Mouse (Mus musculus) liver, embryonic 14 days (tissue): ENCODE results near the gene Mnd1. TPM values are rescaled to one million over a fixed set of nuclear protein-coding genes. Genes with fewer than 3 reads are reported as not detected.

Experiments used
- polyA plus RNA-seq: library from polyadenylated mRNA; depleted of rRNA; stranded (reverse); fragments of >200 nt; gene quantifications from 2 replicates; pipeline ENCODE4 v1.2.3, GENCODE M21; 2012; rRNA removed

The Mnd1 gene
- 6.6 and 7.0 TPM in 2 replicates for polyA plus RNA-seq

GRCm38 (mm10) chr3:84155558-84156006 is at the start of gene Mnd1:
Gene Mnd1, minus strand, starts transcription at chr3:84155786.

GRCm38 (mm10) chr3:84173581-84174154 is 18.1 kb upstream of the Mnd1 start, which contains the start of gene Gm6525:
Gene Gm6525, plus strand, starts transcription at chr3:84174104.

GRCm38 (mm10) chr3:84039646-84040475 is 115.7 kb downstream of the Mnd1 start, which contains the start of gene Tmem131l:
Gene Tmem131l, minus strand, starts transcription at chr3:84040175.

Other genes with a start within 250 kb of the Mnd1 start
- 15.4 and 19.8 TPM in 2 replicates for gene Tmem131l, start 115.6 kb downstream of the Mnd1 start, polyA plus RNA-seq
- gene Gm6525, start 18.3 kb upstream of the Mnd1 start, polyA plus RNA-seq, result 0.17 TPM in 2 replicates
- gene Trim2, start 151.1 kb upstream of the Mnd1 start, polyA plus RNA-seq, result 2.2 and 2.5 TPM in 2 replicates